Mouse (Mus musculus) lung, adult 2 months (tissue): ENCODE measurements around the gene Olfr159. TPM values are rescaled to one million over a fixed set of nuclear protein-coding genes. Genes with fewer than 3 reads are reported as not detected.

Experiments
- DNase-seq: peaks from one replicate; pipeline ENCODE4 v3.0.0; 2022
- H3K4me1 ChIP-seq: fragments of 200-500 bp; 2 replicates; pipeline ENCODE4 v1.6.1; 2011; ENCODE audit warnings: low read length; ENCODE audit not compliant: control insufficient read depth, insufficient read depth
- H3K4me3 ChIP-seq: fragments of 200-500 bp; replicated peaks from 2 replicates; pipeline ENCODE3; 2011; ENCODE audit warnings: low read depth, mild to moderate bottlenecking, control low read depth, low read length; ENCODE audit errors: extremely low read depth
- CTCF ChIP-seq: fragments of 200-500 bp; IDR thresholded peaks from 2 replicates; pipeline ENCODE4 v1.5.1; 2011; ENCODE audit warnings: mild to moderate bottlenecking, low read length, control low read depth; ENCODE audit not compliant: insufficient read depth
- POLR2A ChIP-seq: fragments of 200-500 bp; IDR thresholded peaks from 2 replicates; pipeline ENCODE4 v1.6.1; 2011; ENCODE audit warnings: low read depth, mild to moderate bottlenecking, control low read depth, low read length, borderline replicate concordance; ENCODE audit errors: extremely low read depth
- WGBS: fragments of 180-500 bp; shearing (Covaris S2); methylation state at CpG from one replicate; pipeline ENCODE4 v1.1.7; 2018; 5-methylcytosine and 5-hydroxymethylcytosine counted together
- polyA plus RNA-seq: library from polyadenylated mRNA; depleted of rRNA; stranded (reverse); fragments of >200 nt; gene quantifications from 2 replicates; pipeline ENCODE4 v1.2.3, GENCODE M21; 2012; rRNA removed

The Olfr159 gene
- polyA plus RNA-seq, 1 experiment: 0.13 TPM

DNA sequence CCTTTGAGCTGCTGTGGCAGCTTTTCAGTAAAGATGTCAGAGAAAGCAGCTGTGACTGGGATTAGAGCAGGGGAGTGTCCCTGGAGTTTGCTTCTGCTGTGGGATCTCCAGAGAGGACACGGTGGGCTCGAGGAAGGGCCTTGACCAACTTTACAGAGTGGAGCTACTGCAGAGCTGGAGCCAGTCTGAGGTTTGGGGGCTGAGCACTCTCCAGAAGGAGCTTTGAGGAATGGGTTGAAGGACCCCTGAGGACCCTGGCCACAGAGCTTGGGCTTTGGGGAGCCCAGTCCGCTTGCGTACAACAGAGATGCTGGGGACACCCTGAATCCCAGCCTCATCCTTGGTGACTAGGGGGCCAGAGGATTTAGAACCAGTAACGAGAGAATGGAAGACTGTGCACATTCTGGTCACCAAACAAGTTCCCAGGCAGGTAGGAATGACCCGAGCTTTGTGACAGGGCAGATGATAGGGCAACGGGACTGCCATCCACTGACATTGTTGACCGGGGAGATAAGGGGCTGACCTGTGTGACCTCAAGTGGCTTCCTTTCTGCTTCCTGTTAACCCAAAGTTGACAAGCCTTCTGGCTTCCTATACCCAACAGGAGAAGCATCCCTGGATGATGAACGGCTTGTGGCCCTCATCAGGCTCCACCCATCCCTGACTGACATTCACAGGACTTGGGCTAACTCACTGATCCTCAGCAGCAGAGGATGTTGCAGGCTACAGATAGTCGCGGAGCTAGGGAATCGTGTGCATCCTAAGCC is 44.4 kb downstream of the Olfr159 start:
- DNase-seq: no peak
- H3K4me1 ChIP-seq: peaks cover 35% of the 10 kb centered on the region
- 41% methylated on average over 12 of the region's 12 CpGs for WGBS
- no peak for TF ChIP-seq CTCF
- TF ChIP-seq POLR2A: peak; percentile 14; the same call in 1 of the 2 replicates
- H3K4me3 ChIP-seq: no peak overlapping the region

DNA sequence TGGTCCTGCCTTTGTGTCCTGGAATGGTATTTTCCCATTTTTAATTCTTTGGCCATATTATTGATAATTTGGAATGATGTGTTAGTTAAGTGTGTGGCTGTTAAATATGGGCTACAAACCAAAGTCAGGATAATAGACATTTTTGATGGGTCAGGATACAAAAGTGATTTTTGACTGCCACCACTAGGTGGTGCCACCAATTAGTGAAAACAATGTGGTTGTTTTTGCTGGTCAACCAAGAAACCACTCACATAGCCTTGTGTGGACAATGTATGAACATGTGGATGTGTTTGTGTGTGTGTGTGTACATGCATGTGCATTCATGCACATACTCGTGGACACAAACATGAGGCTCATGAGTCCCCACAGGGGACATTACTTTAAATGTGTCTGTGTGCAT is 46.0 kb downstream of the Olfr159 start:
- TF ChIP-seq CTCF (peak; percentile 28; the same call in 1 of the 2 replicates), POLR2A (no peak)
- no peak overlapping the region for H3K4me3 ChIP-seq
- WGBS: 14% methylated on average over 1 of the region's 1 CpGs
- DNase-seq: peak; percentile 50
- H3K4me1 ChIP-seq: peaks cover 27% of the 10 kb centered on the region

DNA sequence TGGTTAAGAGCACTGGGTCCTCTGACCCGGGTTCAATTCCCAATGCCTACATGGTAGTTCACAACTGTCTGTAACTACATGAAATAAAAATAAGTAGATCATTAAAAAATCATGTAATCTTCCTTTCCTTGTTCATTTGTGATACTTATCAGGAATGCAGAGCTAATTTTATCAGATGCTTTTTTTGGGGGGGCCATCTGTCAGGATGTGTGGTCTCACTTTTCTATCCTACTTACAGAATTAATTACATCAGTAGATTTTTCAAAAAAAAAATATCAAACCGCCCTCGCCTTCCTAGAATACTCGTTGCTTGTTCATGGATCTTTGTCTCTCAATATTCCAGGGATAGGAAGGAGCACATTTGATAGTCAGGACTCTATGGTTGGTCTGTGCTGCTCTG is 48.6 kb downstream of the Olfr159 start:
- peaks cover 4% of the 10 kb centered on the region for H3K4me1 ChIP-seq
- 83% methylated on average over 4 of the region's 4 CpGs for WGBS
- no peak for DNase-seq
- H3K4me3 ChIP-seq: no peak overlapping the region
- TF ChIP-seq CTCF: no peak

- TF ChIP-seq POLR2A: no peak
- TF ChIP-seq CTCF: no peak
- no peak overlapping the region for H3K4me3 ChIP-seq
- WGBS: 41% methylated on average over 14 of the region's 16 CpGs
- no peaks in the 10 kb centered on the region; the same call in 1 of the 2 replicates for H3K4me1 ChIP-seq
- DNase-seq: no peak
These were observed 50.1 kb downstream of the Olfr159 start for GRCm38 (mm10) chr4:43720491-43721228.

Other genes starting within 250 kb of the Olfr159 start
- 32.3 and 129 TPM in 2 replicates for gene Tpm2, start 247.2 kb downstream of the Olfr159 start, polyA plus RNA-seq
- 86.4 and 95.1 TPM in 2 replicates for gene Creb3, start 208.7 kb downstream of the Olfr159 start, polyA plus RNA-seq
- gene Tln1, start 208.3 kb downstream of the Olfr159 start, polyA plus RNA-seq: 179 and 197 TPM in 2 replicates
- 39.0 and 47.3 TPM in 2 replicates for gene Rgp1, start 192.3 kb downstream of the Olfr159 start, polyA plus RNA-seq
- 19.4 and 26.0 TPM in 2 replicates for gene Gba2, start 192.1 kb downstream of the Olfr159 start, polyA plus RNA-seq
- gene Msmp, start 186.5 kb downstream of the Olfr159 start, polyA plus RNA-seq: 0.24 TPM in 1 of 2 replicates, not detected in the other
- gene Npr2, start 139.1 kb downstream of the Olfr159 start, polyA plus RNA-seq: 77.5 and 97.5 TPM in 2 replicates
- gene Spag8, start 117.4 kb downstream of the Olfr159 start, polyA plus RNA-seq: 12.1 and 14.7 TPM in 2 replicates
- gene Hint2, start 114.5 kb downstream of the Olfr159 start, polyA plus RNA-seq: 61.6 and 71.6 TPM in 2 replicates
- gene Tmem8b, start 102.0 kb downstream of the Olfr159 start, polyA plus RNA-seq: 13.1 and 17.3 TPM in 2 replicates
- gene Fam221b, start 101.9 kb downstream of the Olfr159 start, polyA plus RNA-seq: 0.04 and 0.15 TPM in 2 replicates
- gene Olfr70, start 70.2 kb downstream of the Olfr159 start, polyA plus RNA-seq: not detected in 2 replicates
- gene Olfr71, start 60.8 kb downstream of the Olfr159 start, polyA plus RNA-seq: 0.37 and 0.67 TPM in 2 replicates
- gene Hrct1, start 43.8 kb downstream of the Olfr159 start, polyA plus RNA-seq: 14.4 and 15.1 TPM in 2 replicates
- gene Spaar, start 41.0 kb downstream of the Olfr159 start, polyA plus RNA-seq: 5.7 and 9.4 TPM in 2 replicates
- not detected in 2 replicates for gene Olfr156, start 52.9 kb upstream of the Olfr159 start, polyA plus RNA-seq
- gene Olfr157, start 69.2 kb upstream of the Olfr159 start, polyA plus RNA-seq: not detected in 2 replicates
- not detected in 2 replicates for gene Olfr155, start 80.6 kb upstream of the Olfr159 start, polyA plus RNA-seq
- 39.4 and 43.8 TPM in 2 replicates for gene Reck, start 104.5 kb upstream of the Olfr159 start, polyA plus RNA-seq
- gene Glipr2, start 186.4 kb upstream of the Olfr159 start, polyA plus RNA-seq: 14.3 and 18.1 TPM in 2 replicates
- 0.07 and 0.14 TPM in 2 replicates for gene Ccin, start 212.5 kb upstream of the Olfr159 start, polyA plus RNA-seq
- gene Clta, start 233.4 kb upstream of the Olfr159 start, polyA plus RNA-seq: 165 and 187 TPM in 2 replicates